Mouse (Mus musculus): ENCODE results near the gene Sema3b. TPM values are rescaled to one million over a fixed set of nuclear protein-coding genes. Genes with fewer than 3 reads are reported as not detected.

Gene Sema3b
- total RNA-seq, 1 experiment from 2014 or later, result not detected

DNA sequence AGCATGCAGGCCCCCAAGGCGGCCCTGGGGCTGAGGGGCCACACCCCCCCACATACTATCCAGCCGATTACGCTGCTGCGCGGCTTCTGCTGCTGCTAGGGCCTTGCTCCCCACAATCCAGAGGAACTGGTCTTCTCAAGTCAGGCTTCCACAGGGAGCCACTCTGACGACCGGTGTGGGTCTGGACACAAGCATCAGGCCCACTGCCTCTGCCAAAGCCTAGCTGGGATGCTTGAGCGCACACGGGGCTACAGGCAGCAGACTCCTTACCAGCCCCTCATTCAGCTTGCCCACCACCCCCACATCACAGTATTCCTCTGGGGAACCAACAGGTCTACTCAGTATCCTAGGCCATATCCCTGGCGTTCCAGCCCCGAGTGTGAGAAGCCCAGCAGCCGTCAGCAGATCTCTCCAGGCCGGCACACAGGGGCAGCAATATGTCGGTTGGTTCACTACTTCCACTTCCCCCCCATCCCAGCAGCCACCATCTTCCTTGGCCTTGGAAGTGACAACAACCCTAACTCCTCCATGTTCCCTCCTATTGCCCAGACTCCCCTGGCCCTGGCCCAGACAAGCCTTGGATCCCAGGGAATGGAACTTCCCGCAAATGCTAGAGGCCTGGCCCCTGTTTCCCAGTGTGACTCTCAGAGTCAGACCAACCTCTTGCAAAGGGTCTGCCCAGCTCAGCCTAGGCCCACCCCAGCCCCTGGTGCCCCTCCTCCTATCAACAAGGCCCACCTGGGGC, 24.8 kb upstream of the Sema3b start:
- no peak for ATAC-seq (replicated peaks; ENCODE audit: low read depth, poor library complexity, severe bottlenecking)

GRCm38 (mm10) chr9:107633091-107633660, 24.1 kb upstream of the Sema3b start:
- ATAC-seq (replicated peaks; ENCODE audit: low read depth, poor library complexity, severe bottlenecking), result peak; percentile 61

DNA sequence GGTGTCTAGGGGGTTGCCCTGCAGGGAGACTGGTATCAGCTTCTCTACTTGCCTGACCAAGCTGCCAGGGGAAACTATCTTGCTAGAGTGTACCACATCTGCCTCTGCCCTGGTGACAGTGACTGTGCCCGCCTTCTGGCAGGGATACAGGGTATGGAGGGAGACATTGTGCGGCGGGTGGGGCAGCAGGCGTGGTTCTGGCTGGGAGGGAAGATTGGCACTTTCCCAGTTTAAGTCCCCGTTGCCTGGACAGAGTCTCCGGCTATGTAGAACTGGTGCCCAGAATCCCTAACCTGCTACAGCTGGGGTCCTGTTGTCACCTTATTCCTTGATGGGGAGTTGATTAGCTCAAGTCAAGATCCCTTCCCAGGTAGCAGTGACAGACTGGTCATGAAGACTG, 23.4 kb upstream of the Sema3b start:
- peak; percentile 29 for ATAC-seq (replicated peaks; ENCODE audit: low read depth, poor library complexity, severe bottlenecking)

DNA sequence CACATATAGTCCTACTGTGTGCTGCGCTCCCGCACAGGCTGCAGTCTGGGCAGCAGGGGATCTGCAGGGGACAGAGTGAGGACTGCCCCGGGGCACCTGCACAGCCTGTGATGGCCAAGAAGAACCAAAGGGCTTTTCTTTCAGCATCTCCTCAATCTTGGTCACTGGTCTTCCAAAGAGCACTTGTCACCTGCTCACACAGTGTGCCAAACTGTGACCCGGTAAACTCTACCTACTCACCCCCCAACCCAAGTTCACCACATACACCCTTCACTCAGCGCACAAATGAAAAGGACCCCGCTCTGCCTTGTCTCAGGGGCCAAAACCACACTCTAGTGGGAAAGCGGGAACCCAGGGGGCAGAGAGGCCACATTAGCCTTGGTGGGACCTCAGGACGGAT, 22.8 kb upstream of the Sema3b start:
- no peak for ATAC-seq (replicated peaks; ENCODE audit: low read depth, poor library complexity, severe bottlenecking)

GRCm38 (mm10) chr9:107631311-107631826, 22.3 kb upstream of the Sema3b start:
- no peak for ATAC-seq (replicated peaks; ENCODE audit: low read depth, poor library complexity, severe bottlenecking)

GRCm38 (mm10) chr9:107630576-107630975, 21.5 kb upstream of the Sema3b start:
- ATAC-seq (replicated peaks; ENCODE audit: low read depth, poor library complexity, severe bottlenecking), result no peak

GRCm38 (mm10) chr9:107629901-107630425, 20.9 kb upstream of the Sema3b start:
- no peak for ATAC-seq (replicated peaks; ENCODE audit: low read depth, poor library complexity, severe bottlenecking)

DNA sequence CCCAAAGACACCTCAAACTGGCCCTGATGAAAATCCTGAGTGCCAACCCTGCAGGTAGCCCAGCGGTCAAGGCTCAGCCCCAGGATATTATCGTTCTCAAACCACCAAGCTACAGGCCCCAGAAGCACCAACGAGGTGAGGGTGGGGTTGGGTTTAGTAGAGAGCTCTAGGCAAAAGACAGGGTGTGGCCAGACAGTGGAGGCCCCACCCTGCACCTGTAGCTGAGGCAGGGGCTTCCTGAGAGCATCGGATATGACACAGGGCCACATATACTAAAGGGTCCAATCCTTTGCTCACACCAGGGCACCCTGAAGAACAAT, 20.3 kb upstream of the Sema3b start:
- ATAC-seq (replicated peaks; ENCODE audit: low read depth, poor library complexity, severe bottlenecking), result no peak

- ATAC-seq (replicated peaks; ENCODE audit: low read depth, poor library complexity, severe bottlenecking), result peak; percentile 51
These were observed 19.8 kb upstream of the Sema3b start for GRCm38 (mm10) chr9:107628721-107629410.

- ATAC-seq (replicated peaks; ENCODE audit: low read depth, poor library complexity, severe bottlenecking), result no peak
These were observed 18.6 kb upstream of the Sema3b start for GRCm38 (mm10) chr9:107627387-107628255.

DNA sequence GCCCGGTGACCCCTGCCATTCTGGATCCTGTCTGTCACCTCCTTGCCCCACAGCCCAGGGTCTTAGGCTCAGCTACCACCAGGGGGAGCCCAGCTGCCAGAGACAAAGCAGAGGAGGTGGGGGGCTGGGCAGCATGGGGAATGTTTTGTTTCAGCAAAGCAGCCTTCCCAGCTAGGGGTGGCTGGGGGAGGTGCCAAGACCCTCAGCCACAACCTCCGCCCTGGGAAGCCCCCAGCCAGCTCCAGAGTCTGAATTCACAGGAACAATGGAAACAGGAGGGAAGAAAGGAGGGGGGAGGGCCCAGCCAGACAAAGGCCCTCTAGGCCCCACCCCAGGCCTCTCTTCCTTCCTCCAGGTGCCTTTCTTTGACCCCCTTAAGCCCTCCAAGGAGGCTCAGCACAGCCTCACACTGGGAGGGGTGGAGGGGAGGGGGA, 17.8 kb upstream of the Sema3b start:
- ATAC-seq (replicated peaks; ENCODE audit: low read depth, poor library complexity, severe bottlenecking), result peak; percentile 47

- peak; percentile 3; the same call in 1 of the 2 replicates for ATAC-seq (replicated peaks; ENCODE audit: low read depth, poor library complexity, severe bottlenecking)
These were observed 17.3 kb upstream of the Sema3b start for GRCm38 (mm10) chr9:107626158-107626843.

- no peak for ATAC-seq (replicated peaks; ENCODE audit: low read depth, poor library complexity, severe bottlenecking)
These were observed 16.5 kb upstream of the Sema3b start for GRCm38 (mm10) chr9:107625351-107626128.

GRCm38 (mm10) chr9:107624951-107625350, 15.9 kb upstream of the Sema3b start:
- ATAC-seq (replicated peaks; ENCODE audit: low read depth, poor library complexity, severe bottlenecking), result peak; percentile 5; the same call in 1 of the 2 replicates

GRCm38 (mm10) chr9:107624539-107624938, 15.5 kb upstream of the Sema3b start:
- peak; percentile 48 for ATAC-seq (replicated peaks; ENCODE audit: low read depth, poor library complexity, severe bottlenecking)

- ATAC-seq (replicated peaks; ENCODE audit: low read depth, poor library complexity, severe bottlenecking), result no peak
These were observed 11.9 kb upstream of the Sema3b start for GRCm38 (mm10) chr9:107620954-107621353.

- no peak for ATAC-seq (replicated peaks; ENCODE audit: low read depth, poor library complexity, severe bottlenecking)
These were observed 10.5 kb upstream of the Sema3b start for GRCm38 (mm10) chr9:107619546-107619879.

- ATAC-seq (replicated peaks; ENCODE audit: low read depth, poor library complexity, severe bottlenecking), result peak; percentile 26; the same call in 1 of the 2 replicates
These were observed 9.9 kb upstream of the Sema3b start for GRCm38 (mm10) chr9:107618778-107619545.
